Mouse (Mus musculus) ovary, postnatal 14 days (tissue): Measurements from ENCODE around the gene Rnf17.

ENCODE experiments used
- DNase-seq: peaks from one replicate; pipeline ENCODE4 v3.0.0; 2022; ENCODE audit warnings: low spot score

Rnf17 gene

DNA sequence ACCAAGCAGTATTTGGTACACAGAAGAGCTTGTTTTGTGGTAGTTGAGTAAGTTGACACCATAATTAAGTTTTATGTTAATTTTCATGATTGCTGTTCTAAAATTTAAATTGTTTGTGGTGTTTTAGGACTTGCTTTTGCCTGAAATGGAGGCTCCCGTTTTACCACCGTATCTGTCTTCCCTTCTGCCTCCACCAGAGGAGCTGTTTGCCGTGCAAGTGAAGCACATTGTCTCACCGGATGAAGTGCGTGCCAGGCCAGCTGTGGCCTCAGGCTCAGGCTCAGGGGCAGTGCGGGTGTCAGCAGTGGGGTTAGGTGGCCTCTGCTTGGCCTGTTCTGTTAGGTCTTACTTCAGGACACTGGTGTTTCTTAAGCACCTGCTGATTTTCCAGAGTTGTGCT, 109.7 kb downstream of the Rnf17 start:
- DNase-seq = no peak

GRCm38 (mm10) chr14:56514775-56515174, 112.4 kb downstream of the Rnf17 start:
- no peak for DNase-seq

DNA sequence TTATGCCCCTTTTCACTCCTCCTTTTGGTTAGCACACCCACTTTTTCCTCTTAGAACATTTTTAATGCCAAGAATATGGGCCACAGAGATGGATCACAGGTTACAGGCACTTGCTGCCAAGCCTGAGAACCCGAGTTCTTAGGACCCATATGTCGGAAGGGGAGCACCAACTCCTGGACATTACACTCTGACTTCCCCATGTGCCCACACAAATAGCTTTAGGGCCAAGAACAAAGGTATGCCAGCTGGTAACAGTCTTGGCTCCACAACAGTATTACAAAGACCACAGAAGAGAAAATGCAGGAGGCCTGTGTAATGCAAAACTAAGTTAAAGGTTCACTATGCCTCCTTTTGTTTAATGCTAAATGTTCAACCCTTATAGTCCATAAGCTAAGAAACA, 128.4 kb downstream of the Rnf17 start:
- DNase-seq = no peak

DNA sequence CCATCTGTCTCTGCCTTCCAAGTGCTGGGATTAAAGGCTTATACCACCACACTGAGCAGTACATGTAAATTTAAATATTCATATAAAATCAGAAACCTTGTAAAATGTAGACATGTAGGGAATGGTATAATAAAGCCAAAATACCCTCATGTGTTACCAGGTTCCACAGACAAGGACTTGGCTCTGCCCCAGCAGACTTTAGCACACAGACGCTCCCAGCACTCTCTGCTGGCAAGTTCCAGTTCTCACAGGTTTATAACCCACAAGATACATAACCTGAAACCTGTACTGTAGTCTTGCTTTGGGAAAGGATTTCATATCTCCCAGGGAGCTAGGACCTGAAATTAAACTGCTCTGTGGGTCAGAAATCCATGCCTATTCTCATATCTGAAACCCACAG, 142.6 kb downstream of the Rnf17 start:
- DNase-seq = no peak

- no peak for DNase-seq
Measured at GRCm38 (mm10) chr14:56545491-56545890, 143.1 kb downstream of the Rnf17 start.

GRCm38 (mm10) chr14:56550960-56551359, 148.6 kb downstream of the Rnf17 start:
- no peak for DNase-seq

- no peak for DNase-seq
Measured at GRCm38 (mm10) chr14:56552924-56553323, 150.5 kb downstream of the Rnf17 start.

DNA sequence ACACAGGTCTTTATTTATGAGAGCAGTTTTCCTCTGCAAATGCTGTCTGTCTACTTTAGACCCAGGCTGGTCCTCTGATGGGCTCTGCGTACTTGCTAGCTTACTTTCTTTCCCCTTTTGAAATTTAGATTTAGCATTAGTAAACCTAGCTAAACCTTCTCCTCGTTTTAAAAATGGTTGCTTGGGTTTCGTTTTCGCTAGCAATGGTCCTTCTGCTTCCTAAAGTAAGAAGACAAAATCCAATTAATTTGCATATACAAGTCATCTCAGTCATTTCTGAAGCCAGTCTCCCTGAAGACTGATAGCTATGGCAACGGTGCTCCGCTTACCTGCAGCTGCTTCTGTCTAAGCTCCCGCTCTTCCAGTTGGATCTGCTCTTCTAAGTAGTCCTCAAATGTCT, 150.9 kb downstream of the Rnf17 start:
- no peak for DNase-seq

GRCm38 (mm10) chr14:56554716-56555115, 152.3 kb downstream of the Rnf17 start:
- DNase-seq = no peak

- DNase-seq = no peak
Measured at GRCm38 (mm10) chr14:56559134-56559533, 156.8 kb downstream of the Rnf17 start.

- no peak for DNase-seq
Measured at GRCm38 (mm10) chr14:56567476-56567875, 165.1 kb downstream of the Rnf17 start.

- no peak for DNase-seq
Measured at GRCm38 (mm10) chr14:56569041-56569440, 166.7 kb downstream of the Rnf17 start.

- DNase-seq = peak; percentile 88
Measured at GRCm38 (mm10) chr14:56571310-56572093, 169.1 kb downstream of the Rnf17 start.

DNA sequence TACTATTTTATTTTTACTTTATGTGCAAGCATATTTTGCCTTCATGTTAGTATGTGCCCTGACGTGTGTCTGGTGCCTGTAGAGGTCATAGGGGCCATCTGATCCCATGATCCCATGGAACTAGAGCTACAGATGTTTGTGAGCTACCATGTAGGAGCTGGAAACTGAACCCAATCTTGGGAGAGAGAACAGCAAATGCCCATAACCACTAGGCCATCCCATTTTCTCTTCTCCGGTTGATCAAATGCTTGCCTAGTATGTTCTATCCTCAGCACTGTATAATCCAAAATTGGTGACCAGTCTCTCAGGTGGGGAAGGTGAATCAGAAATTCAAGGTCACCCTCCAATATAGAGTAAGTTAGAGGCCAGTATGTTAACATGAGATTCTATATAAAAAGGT, 170.2 kb downstream of the Rnf17 start:
- DNase-seq = no peak
